Mouse (Mus musculus) T-helper 17 cell (primary cell): ENCODE results near the gene Foxl1.

ENCODE experiments used
- in situ Hi-C, 2 experiments: fragments of 300-600 bp; cut with MboI, MseI; formaldehyde crosslinking; loops; 1 replicate in 1 of 2; 2 replicates in 1 of 2; pipeline ENCODE4 v1.15.1; 2025; ENCODE audit warnings: high pct_unique_total_duplicates in 2 of 2

The Foxl1 gene

GRCm38 (mm10) chr8:121161437-121161836 is 33.7 kb downstream of the Foxl1 start:
- in situ Hi-C loops, result no loop called here

GRCm38 (mm10) chr8:121162413-121162812 is 34.7 kb downstream of the Foxl1 start:
- in situ Hi-C loops, result no loop called here

DNA sequence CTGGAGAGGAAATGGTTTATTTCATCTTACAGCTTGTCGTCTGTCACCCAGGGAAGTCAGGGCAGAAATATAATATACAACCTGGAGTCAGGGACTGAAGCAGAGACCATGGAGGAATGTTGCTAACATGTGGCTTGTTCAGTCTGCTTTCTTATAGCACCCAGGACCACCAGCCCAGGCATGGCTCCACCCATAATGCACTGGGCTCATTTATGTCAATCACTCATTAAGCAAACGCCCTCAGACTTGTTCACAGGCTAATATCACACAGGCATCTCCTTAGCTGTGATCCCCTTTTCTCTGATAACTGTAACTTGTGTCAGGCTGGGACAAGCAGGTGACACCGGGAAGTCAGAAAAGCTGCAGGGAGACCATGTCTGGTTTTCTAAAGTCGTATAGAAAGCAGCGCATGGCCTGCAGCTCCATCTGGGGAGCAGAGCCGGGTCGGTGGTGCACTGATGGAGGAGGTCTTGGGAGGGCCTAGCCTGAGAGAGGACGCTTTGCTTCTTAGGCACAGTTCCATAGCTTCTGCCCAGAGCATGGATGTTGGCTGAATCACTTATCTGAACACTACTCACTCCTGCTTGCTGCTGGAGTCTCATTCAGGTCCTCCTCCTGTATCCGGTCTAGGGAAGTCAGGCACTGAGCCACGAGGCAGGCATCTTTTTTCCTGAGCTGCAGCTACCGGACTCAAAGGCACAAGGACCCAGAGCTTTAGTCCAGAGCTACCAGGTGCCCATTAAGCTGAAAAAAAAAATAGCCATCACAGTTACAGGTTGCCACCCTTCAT is 35.4 kb downstream of the Foxl1 start:
- in situ Hi-C loops, result no loop called here

DNA sequence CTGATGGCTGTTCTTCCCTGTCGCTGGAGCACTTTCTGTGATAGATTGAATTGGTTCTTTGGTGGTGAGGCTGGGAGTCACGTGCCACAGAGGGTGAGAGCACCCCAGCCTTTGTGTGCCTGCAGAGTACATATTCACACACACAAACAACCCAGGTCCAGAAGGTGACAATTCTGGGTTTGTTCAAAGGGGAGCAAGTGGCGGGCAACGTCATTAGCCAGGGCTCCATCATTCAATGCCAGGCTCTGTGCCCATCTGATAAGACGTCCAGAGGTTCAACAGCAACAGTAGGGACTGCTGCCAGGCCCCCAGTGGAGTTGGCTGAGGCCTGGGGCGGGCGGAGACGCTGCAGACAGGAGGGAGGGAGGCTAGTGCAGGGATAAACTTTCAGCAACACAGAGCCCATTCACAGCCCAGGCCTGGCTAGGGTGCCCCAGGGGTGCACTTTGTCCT is 36.3 kb downstream of the Foxl1 start:
- in situ Hi-C loops, result no loop called here

- in situ Hi-C loops, result no loop called here
These were observed 40.3 kb downstream of the Foxl1 start for GRCm38 (mm10) chr8:121168033-121168432.

DNA sequence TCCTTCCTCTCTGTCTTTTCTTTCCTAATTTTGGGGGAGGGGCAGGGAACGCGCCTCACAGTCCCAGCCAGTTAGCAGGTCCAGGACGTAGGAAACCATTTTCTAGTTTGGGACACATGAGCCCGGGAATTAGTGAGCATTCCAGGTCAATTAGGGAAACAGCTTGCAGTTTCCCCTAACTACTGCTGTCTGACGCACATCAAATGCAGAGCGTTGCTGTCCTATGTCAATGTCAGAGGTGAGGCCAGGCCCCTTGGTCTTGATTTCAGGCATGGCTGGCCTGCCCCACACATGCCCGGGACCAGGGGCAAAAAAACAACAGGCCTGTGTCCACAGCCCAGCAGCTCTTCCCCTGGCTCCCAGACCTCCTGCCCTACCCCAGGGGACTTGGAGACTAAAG is 42.4 kb downstream of the Foxl1 start:
- in situ Hi-C loops, result no loop called here

DNA sequence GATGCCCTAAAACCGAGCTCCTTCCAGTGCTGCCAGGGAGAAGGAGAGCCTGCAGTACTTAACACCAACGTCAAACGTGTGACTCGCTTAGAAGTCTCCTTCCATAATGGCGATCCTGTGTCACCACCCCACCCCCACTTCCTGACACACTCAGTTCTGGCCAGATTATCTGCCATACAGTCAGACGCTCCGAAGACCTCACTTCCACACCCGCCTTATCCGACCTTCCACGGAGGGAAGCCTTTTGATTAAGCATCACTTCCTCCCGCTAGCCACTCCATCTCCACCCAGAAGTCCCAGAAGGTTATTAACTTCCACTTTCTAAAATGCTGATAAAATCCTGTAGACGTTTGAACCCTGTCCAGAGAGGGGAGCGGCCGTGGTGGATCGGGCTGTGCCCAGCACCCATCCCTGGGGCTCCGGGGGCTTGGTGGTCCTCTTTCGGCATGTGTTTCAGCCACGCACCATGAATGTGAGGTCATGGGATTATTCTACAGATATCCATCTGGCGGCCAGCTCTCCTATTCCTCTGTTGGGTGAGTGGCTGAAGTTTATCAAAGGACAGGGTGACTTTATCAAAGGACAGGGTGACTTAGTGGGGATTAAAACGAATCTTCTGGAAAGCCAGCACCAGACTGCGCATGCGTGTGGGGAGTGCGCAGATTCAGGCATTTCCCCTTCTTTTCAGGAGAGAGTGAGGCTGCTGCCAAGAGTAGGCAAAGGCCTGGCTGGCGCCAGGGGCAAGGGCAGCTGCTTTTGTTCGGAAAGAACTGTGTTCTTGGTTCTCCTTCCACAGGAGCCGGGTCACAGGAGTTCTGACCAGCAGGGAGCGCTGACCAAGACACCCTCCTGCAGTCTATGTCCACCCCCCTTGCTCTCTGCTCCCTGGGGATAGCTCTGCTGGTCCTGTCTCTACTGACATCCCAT is 43.1 kb downstream of the Foxl1 start:
- in situ Hi-C loops, result no loop called here

GRCm38 (mm10) chr8:121172567-121172966 is 44.8 kb downstream of the Foxl1 start:
- in situ Hi-C loops, result no loop called here

GRCm38 (mm10) chr8:121174178-121174577 is 46.4 kb downstream of the Foxl1 start:
- in situ Hi-C loops, result no loop called here

- in situ Hi-C loops, result no loop called here
These were observed 47.2 kb downstream of the Foxl1 start for GRCm38 (mm10) chr8:121174721-121175539.

DNA sequence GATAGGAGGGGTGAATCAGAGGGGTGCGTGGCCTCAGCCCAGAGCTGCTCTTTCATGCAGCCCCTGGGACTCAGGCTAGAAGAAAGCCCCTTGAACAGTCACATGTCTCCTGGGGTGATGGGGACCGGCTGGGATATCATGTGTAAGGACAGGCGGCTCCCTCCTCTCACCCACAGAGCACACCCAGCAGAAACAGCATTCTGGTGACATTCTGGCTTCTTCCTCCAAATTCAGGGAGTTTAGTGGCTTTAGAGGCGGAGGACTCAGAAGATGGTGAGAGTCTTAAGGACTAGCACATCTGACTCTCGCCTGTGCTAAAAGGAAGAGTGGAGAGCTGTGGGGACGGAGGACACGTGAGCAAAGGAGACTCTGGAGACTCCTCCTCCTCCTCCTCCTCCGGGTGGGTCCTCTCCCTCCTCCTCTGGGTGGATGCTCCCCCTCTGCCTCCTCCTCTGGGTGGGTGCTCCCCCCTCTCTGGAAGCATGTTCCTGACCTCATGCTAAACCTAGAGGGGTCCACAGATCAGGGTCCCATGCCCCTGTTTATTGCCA is 47.9 kb downstream of the Foxl1 start:
- in situ Hi-C loops, result no loop called here

DNA sequence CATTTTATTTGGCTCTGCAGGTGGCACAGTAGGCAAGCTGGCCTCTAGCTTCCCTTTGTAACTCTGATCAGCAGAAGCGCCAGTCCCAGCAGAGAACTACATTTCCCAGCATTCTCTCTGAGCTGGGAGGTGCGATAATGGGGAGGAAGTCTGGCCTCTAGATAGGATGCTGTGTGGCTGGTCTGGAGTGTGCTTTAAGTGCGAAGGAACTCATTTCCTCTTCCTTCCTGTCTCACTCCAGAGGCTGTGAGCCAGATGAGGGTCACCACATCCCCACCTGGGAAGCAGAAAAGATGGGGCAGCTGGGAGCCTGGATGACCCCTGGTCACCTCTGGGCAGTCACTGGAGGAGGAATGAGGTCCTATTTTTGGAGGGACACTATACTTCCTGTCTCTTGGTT is 48.6 kb downstream of the Foxl1 start:
- in situ Hi-C loops, result no loop called here
